Mouse (Mus musculus): ENCODE measurements around the gene Relch. TPM values are rescaled to one million over a fixed set of nuclear protein-coding genes. Genes with fewer than 3 reads are reported as not detected.
A peak's percentile ranks its signal among the peaks of the same experiment; 100 is the strongest.
"Not testable (repeated sequence)": the region's sequence is repeated elsewhere in the genome, so short reads cannot be mapped to it uniquely, and the experiment has no call there.

The Relch gene
- 10 to 100 TPM; 34.6 to 49.6 TPM for polyA plus RNA-seq (2017; shearing (Covaris generic))

DNA sequence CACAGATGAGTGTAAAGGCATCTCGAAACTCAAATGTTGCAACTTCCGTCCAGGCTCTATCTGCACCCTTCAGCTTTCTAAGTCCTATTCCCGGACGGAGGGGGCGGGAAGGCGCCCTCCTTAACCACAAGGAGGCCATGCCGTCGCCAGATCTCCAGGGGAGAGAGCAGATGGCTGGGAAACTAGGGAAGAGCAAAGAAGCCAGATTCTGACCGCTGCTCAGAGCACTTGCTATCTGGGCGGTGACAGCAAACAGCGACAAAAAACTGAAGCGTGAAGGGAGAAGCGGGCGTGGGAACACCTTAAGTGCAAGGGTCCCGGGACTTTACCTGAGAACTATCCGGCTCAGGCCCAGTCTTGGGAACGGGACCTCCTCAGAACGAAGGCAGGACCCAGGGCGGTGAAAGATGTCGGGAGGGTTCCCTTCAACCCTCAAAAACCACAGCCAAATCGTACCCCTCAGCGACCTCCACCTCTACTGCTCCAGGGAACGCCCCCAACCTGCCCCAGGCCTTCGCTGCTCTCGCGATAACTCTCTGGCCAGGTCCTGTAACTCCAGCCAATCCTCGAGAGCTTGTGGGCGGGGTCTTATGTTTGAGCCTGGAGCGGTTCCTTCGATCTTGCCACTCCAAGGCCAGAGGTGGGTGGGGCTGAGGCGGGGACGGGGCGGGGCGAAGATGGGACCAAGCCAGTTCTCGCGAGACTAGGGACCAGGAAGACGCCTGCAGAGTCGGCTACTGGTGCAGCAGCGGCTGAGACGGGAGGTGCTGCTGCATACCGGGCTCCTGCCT, at the start of gene Relch, which contains the start of gene Pign:
TSS of gene Relch (plus strand) at position 691 of the 791 bp plus-strand sequence.
TSS of gene Pign (minus strand) at position 507 of the 791 bp plus-strand sequence.
- peak; percentile 91 for ATAC-seq

GRCm38 (mm10) chr1:105630481-105630880, 33.2 kb upstream of the Relch start:
- peak; percentile 59 for ATAC-seq

GRCm38 (mm10) chr1:105644093-105644492, 19.6 kb upstream of the Relch start:
- ATAC-seq = no peak

DNA sequence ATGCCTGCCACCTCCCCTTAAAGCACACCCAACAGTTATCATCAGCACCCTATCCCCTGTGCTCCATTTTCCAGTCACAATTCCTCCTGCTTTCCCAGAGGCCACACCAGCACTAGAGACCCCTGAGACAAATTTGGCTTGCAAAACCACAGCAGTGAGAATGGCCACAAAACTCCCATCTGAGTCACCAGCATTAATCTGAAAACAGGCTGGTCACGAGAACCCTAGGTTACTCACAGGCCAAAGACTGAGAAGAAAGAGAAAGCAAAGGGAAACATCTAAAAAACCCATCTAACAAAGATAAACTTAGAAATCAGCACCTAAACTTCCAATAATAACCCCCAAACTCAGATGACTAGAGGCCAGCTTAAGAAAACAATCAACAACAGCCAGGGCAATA, 13.0 kb upstream of the Relch start:
- ATAC-seq = no peak

- no peak for ATAC-seq
These were observed 9.7 kb upstream of the Relch start for GRCm38 (mm10) chr1:105653981-105654380.

GRCm38 (mm10) chr1:105660015-105660414, 3.6 kb upstream of the Relch start:
- ATAC-seq = peak; percentile 17

GRCm38 (mm10) chr1:105662820-105663170, 866 bp upstream of the Relch start:
- no peak for ATAC-seq

DNA sequence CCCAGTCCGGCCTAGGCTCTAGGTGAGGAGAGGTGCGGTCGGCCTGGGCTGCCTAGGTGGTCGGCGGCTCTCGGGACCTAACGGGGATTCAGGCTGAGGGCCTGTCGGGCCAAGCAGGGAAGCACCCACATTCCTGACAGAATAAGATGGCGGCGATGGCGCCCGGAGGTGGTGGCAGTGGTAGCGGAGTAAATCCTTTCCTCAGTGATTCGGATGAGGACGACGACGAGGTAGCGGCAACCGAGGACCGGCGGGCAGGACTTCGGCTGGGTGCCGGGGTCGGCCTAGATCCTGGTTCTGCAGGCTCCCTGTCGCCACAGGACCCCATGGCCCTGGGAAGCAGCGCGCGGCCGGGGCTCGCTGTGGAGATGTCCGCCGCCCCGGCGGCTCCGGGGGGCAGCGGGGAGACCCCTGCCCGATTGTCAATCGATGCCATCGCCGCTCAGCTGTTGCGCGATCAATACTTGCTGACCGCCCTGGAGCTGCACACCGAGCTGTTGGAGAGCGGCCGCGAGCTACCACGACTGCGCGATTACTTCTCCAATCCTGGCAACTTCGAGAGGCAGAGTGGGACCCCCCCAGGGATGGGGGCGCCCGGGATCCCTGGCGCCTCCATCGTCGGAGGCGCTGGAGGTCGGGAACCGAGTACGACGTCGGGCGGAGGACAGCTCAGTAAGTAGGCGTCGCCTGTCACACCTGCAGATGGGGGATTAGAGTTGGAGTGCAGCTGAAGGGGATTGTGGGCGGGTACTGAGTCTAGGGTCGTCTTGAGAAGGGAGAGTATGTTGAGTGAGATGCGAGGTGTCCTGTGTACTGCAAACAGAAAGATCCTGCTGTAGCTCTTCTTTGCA, 526 bp downstream of the Relch start:
- peak; percentile 15 for ATAC-seq

- no peak for ATAC-seq
These were observed 6.0 kb downstream of the Relch start for GRCm38 (mm10) chr1:105669700-105670099.

DNA sequence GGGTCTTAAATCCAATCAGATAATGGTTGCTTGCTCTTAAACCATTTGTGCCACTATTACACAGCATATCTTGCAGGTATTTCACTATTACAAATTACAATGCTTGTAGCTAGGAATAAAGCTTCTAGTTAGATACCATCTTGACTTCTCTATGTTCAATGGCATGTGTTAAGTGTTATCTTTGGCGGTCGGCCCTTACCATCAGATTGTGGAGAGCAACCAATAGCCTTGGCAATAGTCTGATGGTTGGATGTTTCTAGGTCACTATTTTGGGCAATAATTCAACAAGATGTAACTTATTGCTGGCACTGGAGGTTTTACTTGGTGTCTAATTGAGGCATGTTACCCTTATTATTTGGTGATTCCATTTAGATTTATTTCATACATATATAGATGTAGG, 11.1 kb downstream of the Relch start:
- no peak for ATAC-seq

DNA sequence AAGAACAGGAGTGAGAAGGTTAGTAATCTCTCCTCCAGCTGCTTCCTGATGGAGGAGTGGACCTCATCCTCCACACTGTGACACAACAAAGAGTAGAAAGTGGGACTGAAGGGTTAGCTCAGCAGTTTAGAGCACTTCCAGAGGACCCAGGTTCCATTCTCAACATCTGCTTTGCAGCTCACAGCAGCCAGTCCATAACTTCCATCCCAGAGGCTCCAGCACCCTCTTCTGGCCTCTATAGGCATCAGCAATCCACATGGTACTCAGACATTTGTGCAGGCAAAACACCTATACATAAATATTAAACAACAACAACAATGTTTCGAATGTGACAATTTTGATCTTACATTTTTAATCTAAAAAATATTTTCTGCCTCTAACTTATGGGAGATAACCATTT, 16.9 kb downstream of the Relch start:
- peak; percentile 77 for ATAC-seq

DNA sequence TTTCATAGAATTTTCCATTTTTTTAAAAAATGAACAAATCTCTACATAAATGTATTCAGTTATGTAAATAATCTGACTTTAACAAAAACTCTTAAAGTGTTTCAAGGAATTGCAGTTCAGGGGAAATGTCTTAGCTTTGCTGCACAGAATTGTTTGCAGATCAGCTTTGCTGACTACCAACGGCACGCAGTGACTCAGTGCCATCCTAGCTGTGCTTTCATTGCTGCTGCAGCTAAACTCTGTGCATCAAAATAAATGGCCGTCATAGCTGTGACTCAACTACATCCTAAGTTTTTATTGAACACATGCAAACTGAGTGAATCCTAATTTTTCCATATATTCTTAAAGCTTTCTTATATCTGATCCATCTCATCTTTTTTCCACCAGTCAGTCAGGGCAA, 21.8 kb downstream of the Relch start:
- ATAC-seq = no peak

- ATAC-seq = no peak
These were observed 31.9 kb downstream of the Relch start for GRCm38 (mm10) chr1:105695581-105695980.

- no peak for ATAC-seq
These were observed 37.4 kb downstream of the Relch start for GRCm38 (mm10) chr1:105700984-105701530.

DNA sequence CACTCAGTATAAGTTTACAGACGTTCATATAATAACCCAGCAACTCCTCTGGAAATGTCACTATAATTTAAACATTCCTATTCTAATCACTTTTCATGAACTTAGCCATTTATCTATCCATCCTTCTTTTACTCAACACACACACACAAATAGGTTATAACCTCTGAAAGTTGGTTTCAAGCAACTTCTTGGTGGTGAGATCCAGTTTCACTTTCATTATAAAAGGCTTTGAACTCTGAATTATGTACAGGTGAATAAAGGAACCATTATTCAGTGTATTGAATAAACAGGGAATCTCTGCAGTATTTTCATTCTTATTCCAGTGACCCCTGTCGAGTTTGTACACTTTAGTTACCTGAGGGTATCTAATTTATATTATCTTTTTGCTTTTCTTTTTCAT, 45.8 kb downstream of the Relch start:
- peak; percentile 68 for ATAC-seq

DNA sequence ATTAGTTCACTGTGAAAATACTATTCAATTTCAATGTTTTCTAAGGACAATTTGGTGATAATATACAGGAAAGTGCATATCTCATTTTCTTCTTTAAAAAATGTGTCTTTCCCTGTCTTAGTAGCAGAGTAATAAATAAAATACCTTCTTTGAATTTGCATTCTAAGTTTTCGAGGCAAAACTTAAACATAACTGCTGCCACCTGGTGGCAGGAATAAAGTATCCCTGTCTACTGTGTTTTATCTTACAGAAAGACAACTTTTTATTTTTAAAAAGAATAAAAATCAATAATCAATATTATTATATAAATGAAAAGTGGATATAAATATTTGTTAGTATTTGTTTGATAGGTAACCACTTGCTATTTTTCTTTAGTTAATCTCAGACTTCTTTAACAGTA, 47.6 kb downstream of the Relch start:
- ATAC-seq = peak; percentile 50

- no peak for ATAC-seq
These were observed 49.2 kb downstream of the Relch start for GRCm38 (mm10) chr1:105712822-105713221.

DNA sequence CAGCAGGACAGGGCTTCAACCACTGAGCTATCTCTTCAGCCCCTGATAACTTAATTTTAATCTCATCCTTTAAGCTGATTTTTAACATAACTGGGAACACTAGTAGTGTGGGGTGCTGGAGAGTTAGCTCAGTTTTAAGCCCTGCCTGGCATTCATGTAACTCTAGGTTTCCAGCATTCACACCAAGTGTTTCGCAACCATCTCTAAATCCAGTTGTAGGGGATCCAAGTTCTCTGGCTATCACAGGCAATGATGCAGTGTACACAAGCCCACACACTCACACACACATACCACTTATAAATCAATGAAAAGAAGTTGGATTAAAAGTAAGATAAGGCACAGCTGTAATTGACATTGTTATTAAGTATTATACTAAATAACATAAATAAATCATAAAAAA, 54.7 kb downstream of the Relch start:
- no peak for ATAC-seq

- ATAC-seq = not testable (repeated sequence)
These were observed 65.6 kb downstream of the Relch start for GRCm38 (mm10) chr1:105729246-105729645.

DNA sequence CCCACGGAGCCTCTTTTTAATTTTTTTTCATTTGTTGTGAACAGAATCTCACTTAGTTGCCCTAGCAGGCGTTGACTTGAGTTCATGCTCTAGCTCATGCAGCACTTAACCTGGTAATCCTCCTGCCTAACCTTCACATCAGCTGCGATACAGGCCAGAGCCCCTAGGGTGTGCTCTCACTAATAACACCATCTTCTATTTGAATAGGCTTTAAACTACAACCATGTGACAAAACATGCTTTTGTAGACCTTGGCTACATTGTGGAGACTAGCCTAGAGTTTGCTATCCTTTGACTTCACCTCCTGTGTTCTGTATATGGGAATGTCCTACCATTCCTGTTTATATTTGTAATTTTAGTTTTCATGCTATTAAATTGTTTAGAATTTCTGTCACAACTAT, 71.7 kb downstream of the Relch start:
- peak; percentile 46 for ATAC-seq

- no peak for ATAC-seq
These were observed 74.7 kb downstream of the Relch start for GRCm38 (mm10) chr1:105738334-105738733.

GRCm38 (mm10) chr1:105739493-105739892, 75.8 kb downstream of the Relch start:
- ATAC-seq = no peak

DNA sequence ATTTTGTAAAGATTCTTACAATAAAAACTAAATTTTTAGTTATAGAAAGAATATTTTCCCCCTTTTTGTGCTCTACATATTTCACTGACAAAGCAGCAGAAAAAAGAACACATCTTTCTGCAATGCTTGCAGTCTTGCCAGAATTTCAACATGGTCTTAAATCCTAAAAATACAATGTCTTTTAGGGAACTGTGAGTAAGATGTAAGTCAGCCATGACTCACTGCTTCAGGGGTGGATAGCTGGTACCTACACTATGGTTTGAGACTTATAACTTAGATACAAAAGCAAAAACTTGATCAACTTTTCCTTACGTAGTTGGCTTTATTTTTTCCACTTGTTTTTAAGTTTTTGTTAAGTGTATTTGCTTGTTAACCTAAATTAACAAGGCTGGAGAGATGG, 78.8 kb downstream of the Relch start:
- no peak for ATAC-seq

All from activated CD4-positive, CD25-positive, alpha-beta regulatory T cell, adult 4 months (primary cell).